Mouse (Mus musculus) spleen, adult 2 months (tissue): ENCODE results near the gene Sec22b. TPM values are rescaled to one million over a fixed set of nuclear protein-coding genes. Genes with fewer than 3 reads are reported as not detected.

Source experiments
- DNase-seq, 2 experiments: peaks; one replicate each; pipeline versions ENCODE4 v3.0.0 to v3.0.0-alpha.2; 2012 to 2021; ENCODE audit warnings: low spot score in 2 of 2, low read depth in 1 of 2
- H3K27ac ChIP-seq: fragments of 200-500 bp; 2 replicates; pipeline ENCODE4 v1.5.1; 2012; ENCODE audit warnings: low read length, inconsistent platforms; ENCODE audit not compliant: insufficient read depth
- H3K27me3 ChIP-seq: fragments of 200-500 bp; 2 replicates; pipeline ENCODE4 v1.6.1; 2012; ENCODE audit warnings: mild to moderate bottlenecking, moderate library complexity, low read length, inconsistent platforms; ENCODE audit not compliant: control insufficient read depth, insufficient read depth
- H3K36me3 ChIP-seq: fragments of 200-500 bp; 2 replicates; pipeline ENCODE4 v1.6.1; 2012; ENCODE audit warnings: mild to moderate bottlenecking, low read length, inconsistent platforms; ENCODE audit not compliant: control insufficient read depth, insufficient read depth
- H3K4me1 ChIP-seq: fragments of 200-500 bp; 2 replicates; pipeline ENCODE4 v1.6.1; 2011; ENCODE audit warnings: inconsistent platforms; ENCODE audit not compliant: control insufficient read depth, insufficient read depth, insufficient read length
- H3K4me3 ChIP-seq: fragments of 200-500 bp; 2 replicates; pipeline ENCODE4 v1.5.1; 2011; ENCODE audit warnings: mild to moderate bottlenecking, inconsistent platforms; ENCODE audit not compliant: insufficient read depth, insufficient read length; ENCODE audit errors: extremely low read depth
- CTCF ChIP-seq: fragments of 200-500 bp; IDR thresholded peaks from 2 replicates; pipeline ENCODE4 v1.5.1; 2011; ENCODE audit warnings: mild to moderate bottlenecking, inconsistent platforms; ENCODE audit not compliant: insufficient read depth, insufficient read length, insufficient replicate concordance; ENCODE audit errors: extremely low read depth
- POLR2A ChIP-seq: fragments of 200-500 bp; IDR thresholded peaks from 2 replicates; pipeline ENCODE4 v1.6.1; 2011; ENCODE audit warnings: low read depth, low read length, inconsistent platforms
- WGBS: fragments of 180-500 bp; shearing (Covaris S2); methylation state at CpG from one replicate; pipeline ENCODE4 v1.1.7; 2018; 5-methylcytosine and 5-hydroxymethylcytosine counted together
- polyA plus RNA-seq: library from polyadenylated mRNA; depleted of rRNA; stranded (reverse); fragments of >200 nt; gene quantifications from 2 replicates; pipeline ENCODE4 v1.2.3, GENCODE M21; 2012

Gene Sec22b
- polyA plus RNA-seq, 1 experiment, result 17.1 TPM

GRCm38 (mm10) chr3:97940511-97941204, 39.7 kb downstream of the Sec22b start:
- Histone ChIP-seq H3K4me3 (no peak overlapping the region), H3K27ac (no peak overlapping the region), H3K4me1 (peaks cover 4% of the 10 kb centered on the region; the same call in 1 of the 2 replicates), H3K36me3 (no peaks in the 10 kb centered on the region), H3K27me3 (no peaks in the 10 kb centered on the region)
- no peak for DNase-seq
- 71% methylated on average over 9 of the region's 9 CpGs for WGBS
- no peak for TF ChIP-seq CTCF
- no peak for TF ChIP-seq POLR2A

- DNase-seq, result no peak
- no peaks in the 10 kb centered on the region for H3K27me3 ChIP-seq
- H3K4me1 ChIP-seq, result peaks cover 4% of the 10 kb centered on the region; the same call in 1 of the 2 replicates
- 68% methylated on average over 11 of the region's 11 CpGs for WGBS
- no peak overlapping the region for H3K4me3 ChIP-seq
- no peak for TF ChIP-seq CTCF
- H3K36me3 ChIP-seq, result no peaks in the 10 kb centered on the region
- H3K27ac ChIP-seq, result no peak overlapping the region
Measured at GRCm38 (mm10) chr3:97941440-97942259, 40.7 kb downstream of the Sec22b start.

GRCm38 (mm10) chr3:97942260-97942950, 41.4 kb downstream of the Sec22b start:
- Histone ChIP-seq H3K27ac (no peak overlapping the region), H3K36me3 (no peaks in the 10 kb centered on the region), H3K4me3 (peak overlapping the region; percentile 10; the same call in 1 of the 2 replicates), H3K4me1 (peaks cover 4% of the 10 kb centered on the region; the same call in 1 of the 2 replicates), H3K27me3 (no peaks in the 10 kb centered on the region)
- 28% methylated on average over 16 of the region's 16 CpGs for WGBS
- TF ChIP-seq POLR2A (no peak), CTCF (no peak)
- DNase-seq, result no peak

GRCm38 (mm10) chr3:97944462-97944861, 43.5 kb downstream of the Sec22b start:
- TF ChIP-seq POLR2A (no peak), CTCF (no peak)
- DNase-seq, result no peak
- H3K27ac ChIP-seq, result no peak overlapping the region
- H3K4me1 ChIP-seq, result peaks cover 4% of the 10 kb centered on the region
- H3K27me3 ChIP-seq, result no peaks in the 10 kb centered on the region
- no peaks in the 10 kb centered on the region for H3K36me3 ChIP-seq
- 90% methylated on average over 5 of the region's 5 CpGs for WGBS
- no peak overlapping the region for H3K4me3 ChIP-seq

GRCm38 (mm10) chr3:97946439-97946838, 45.4 kb downstream of the Sec22b start:
- Histone ChIP-seq H3K4me1 (peaks cover 4% of the 10 kb centered on the region), H3K27me3 (no peaks in the 10 kb centered on the region), H3K27ac (no peak overlapping the region), H3K36me3 (no peaks in the 10 kb centered on the region), H3K4me3 (no peak overlapping the region)
- 60% methylated on average over 4 of the region's 4 CpGs for WGBS
- TF ChIP-seq CTCF (no peak), POLR2A (no peak)
- no peak for DNase-seq

GRCm38 (mm10) chr3:97948518-97948917, 47.5 kb downstream of the Sec22b start:
- Histone ChIP-seq H3K4me3 (no peak overlapping the region), H3K27me3 (no peaks in the 10 kb centered on the region), H3K4me1 (no peaks in the 10 kb centered on the region; the same call in 1 of the 2 replicates), H3K36me3 (no peaks in the 10 kb centered on the region), H3K27ac (peak overlapping the region; percentile 2; the same call in 1 of the 2 replicates)
- DNase-seq, result no peak
- 33% methylated on average over 2 of the region's 2 CpGs for WGBS
- TF ChIP-seq POLR2A (no peak), CTCF (no peak)

GRCm38 (mm10) chr3:97949946-97950345, 49.0 kb downstream of the Sec22b start:
- Histone ChIP-seq H3K27ac (no peak overlapping the region), H3K36me3 (no peaks in the 10 kb centered on the region), H3K4me1 (no peaks in the 10 kb centered on the region; the same call in 1 of the 2 replicates), H3K4me3 (no peak overlapping the region), H3K27me3 (no peaks in the 10 kb centered on the region)
- 75% methylated on average over 5 of the region's 5 CpGs for WGBS
- TF ChIP-seq CTCF, result no peak
- TF ChIP-seq POLR2A, result no peak
- no peak for DNase-seq
